Mouse (Mus musculus): Measurements from ENCODE around the gene Kng2. TPM values are rescaled to one million over a fixed set of nuclear protein-coding genes. Genes with fewer than 3 reads are reported as not detected.
"Not testable (repeated sequence)": the region's sequence is repeated elsewhere in the genome, so short reads cannot be mapped to it uniquely, and the experiment has no call there.

Gene Kng2
- polyA plus RNA-seq, 1 experiment from 2014 or later = 0.46 TPM

- Histone ChIP-seq H3K27me3 (replicated peaks) (no peaks in the 10 kb centered on the region), H3K4me1 (peaks cover 4% of the 10 kb centered on the region; the same call in 1 of the 2 replicates), H3K9me3 (replicated peaks) (no peaks in the 10 kb centered on the region), H3K4me3 (replicated peaks) (no peak overlapping the region), H3K4me2 (peak overlapping the region; percentile 33), H3K36me3 (no peaks in the 10 kb centered on the region), H3K9ac (replicated peaks) (no peak overlapping the region), H3K27ac (replicated peaks) (no peak overlapping the region)
- ATAC-seq (ENCODE audit: low FRiP score) = no peak
- 36% methylated on average over 13 of the region's 13 CpGs for WGBS
Measured at GRCm38 (mm10) chr16:22955397-22956084, 73.7 kb downstream of the Kng2 start.

DNA sequence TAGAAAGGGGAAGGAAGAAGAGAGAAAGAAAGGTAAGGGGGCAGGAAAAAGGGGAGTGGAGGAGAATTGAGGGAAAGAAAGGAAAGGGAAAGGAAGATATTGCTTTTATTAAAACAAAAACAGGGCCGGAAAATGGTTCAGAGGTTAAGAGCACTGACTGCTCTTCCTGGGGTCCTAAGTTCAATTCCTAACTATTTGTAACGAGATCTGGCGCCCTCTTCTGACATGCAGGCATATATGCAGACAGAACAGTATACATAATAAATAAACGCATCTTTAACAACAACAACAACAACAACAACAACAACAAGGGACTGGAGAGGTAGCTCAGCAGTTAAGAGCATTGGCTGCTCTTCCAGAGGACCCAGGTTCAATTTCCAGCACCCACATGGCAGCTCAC is 76.2 kb downstream of the Kng2 start:
- H3K27ac ChIP-seq (replicated peaks) = no peak overlapping the region
- WGBS = 47% methylated on average over 4 of the region's 4 CpGs
- H3K36me3 ChIP-seq = no peaks in the 10 kb centered on the region
- no peak for ATAC-seq (ENCODE audit: low FRiP score)
- H3K4me2 ChIP-seq = no peak overlapping the region
- no peak overlapping the region for H3K4me3 ChIP-seq (replicated peaks)
- H3K9me3 ChIP-seq (replicated peaks) = no peaks in the 10 kb centered on the region
- H3K27me3 ChIP-seq (replicated peaks) = no peaks in the 10 kb centered on the region
- H3K4me1 ChIP-seq = peaks cover 4% of the 10 kb centered on the region; the same call in 1 of the 2 replicates
- H3K9ac ChIP-seq (replicated peaks) = no peak overlapping the region

- Histone ChIP-seq H3K4me2 (no peak within 1 kb of the TSS), H3K4me3 (replicated peaks) (no peak within 1 kb of the TSS), H3K9me3 (replicated peaks) (no peaks in the 10 kb centered on the region), H3K27me3 (replicated peaks) (no peaks in the 10 kb centered on the region), H3K27ac (replicated peaks) (no peak within 1 kb of the TSS), H3K36me3 (no peaks in the 10 kb centered on the region), H3K9ac (replicated peaks) (no peak within 1 kb of the TSS), H3K4me1 (peaks cover 4% of the 10 kb centered on the region; the same call in 1 of the 2 replicates)
- ATAC-seq (ENCODE audit: low FRiP score) = no peak
- WGBS = 94% methylated on average over 6 of the region's 6 CpGs
Measured at GRCm38 (mm10) chr16:22950840-22951395, 78.4 kb downstream of the Kng2 start, which contains the start of gene Hrg. Hrg (plus strand) TSS chr16:22951072.

GRCm38 (mm10) chr16:22947371-22947770 is 81.9 kb downstream of the Kng2 start:
- Histone ChIP-seq H3K4me2 (no peak overlapping the region), H3K9ac (replicated peaks) (no peak overlapping the region), H3K27me3 (replicated peaks) (no peaks in the 10 kb centered on the region), H3K36me3 (no peaks in the 10 kb centered on the region), H3K4me1 (no peaks in the 10 kb centered on the region), H3K4me3 (replicated peaks) (no peak overlapping the region), H3K27ac (replicated peaks) (no peak overlapping the region), H3K9me3 (replicated peaks) (no peaks in the 10 kb centered on the region)
- no peak for ATAC-seq (ENCODE audit: low FRiP score)
- 82% methylated on average over 2 of the region's 2 CpGs for WGBS

DNA sequence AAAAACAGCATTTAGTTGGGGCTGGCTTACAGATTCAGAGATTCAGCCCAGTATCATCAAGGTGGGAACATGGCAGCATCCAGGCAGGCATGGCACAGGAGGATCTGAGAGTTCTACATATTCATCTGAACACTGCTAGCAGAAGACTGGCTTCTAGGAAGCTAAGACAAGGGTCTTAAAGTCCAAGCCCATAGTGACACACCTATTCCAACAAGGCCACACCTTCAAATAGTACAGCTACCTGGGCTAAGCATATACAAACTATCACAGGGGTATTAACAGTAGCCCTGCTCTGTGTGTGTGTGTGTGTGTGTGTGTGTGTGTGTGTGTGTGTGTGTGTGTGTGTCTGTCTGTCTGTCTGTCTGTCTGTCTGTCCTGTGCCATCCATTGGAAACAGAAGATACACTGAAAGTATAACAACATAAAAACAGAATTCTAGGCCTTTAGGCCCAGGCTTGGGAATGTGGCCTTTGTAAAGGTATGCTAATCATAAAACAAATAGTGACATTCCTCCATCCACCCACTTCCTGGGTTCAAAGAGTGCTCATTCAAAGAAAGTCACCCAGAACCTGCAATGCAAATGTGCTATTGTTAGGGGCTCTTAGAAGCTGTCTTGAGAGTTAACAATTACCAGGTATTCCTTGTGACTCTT is 87.3 kb downstream of the Kng2 start:
- H3K9me3 ChIP-seq (replicated peaks); H3K4me2 ChIP-seq; H3K27ac ChIP-seq (replicated peaks); H3K27me3 ChIP-seq (replicated peaks); ATAC-seq (ENCODE audit: low FRiP score); H3K36me3 ChIP-seq; H3K9ac ChIP-seq (replicated peaks); H3K4me3 ChIP-seq (replicated peaks); H3K4me1 ChIP-seq: not testable (repeated sequence)

DNA sequence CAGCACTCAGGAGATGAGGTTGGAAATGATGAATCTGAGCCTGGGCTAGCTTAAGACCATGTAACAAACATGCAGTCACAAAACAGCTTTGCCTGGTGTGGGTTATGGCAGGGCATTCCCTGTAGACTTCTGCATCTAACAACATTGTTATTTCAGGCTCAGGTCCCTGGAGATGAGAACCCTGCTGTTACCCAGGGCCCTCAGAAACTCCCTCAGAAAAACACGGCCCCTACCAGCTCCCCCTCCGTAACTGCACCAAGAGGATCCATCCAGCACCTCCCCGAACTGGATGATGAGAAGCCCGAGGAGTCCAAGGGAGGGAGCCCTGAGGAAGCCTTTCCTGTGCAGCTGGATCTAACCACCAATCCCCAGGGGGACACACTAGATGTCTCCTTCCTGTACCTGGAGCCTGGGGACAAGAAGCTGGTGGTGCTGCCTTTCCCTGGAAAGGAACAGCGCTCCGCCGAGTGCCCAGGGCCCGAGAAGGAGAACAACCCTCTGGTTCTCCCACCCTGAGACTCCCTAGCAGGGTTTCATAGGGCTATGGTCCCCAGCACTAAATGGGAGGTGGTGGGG is 90.1 kb downstream of the Kng2 start:
- Histone ChIP-seq H3K4me2 (no peak overlapping the region), H3K4me1 (no peaks in the 10 kb centered on the region), H3K36me3 (no peaks in the 10 kb centered on the region), H3K27ac (replicated peaks) (no peak overlapping the region), H3K9ac (replicated peaks) (no peak overlapping the region), H3K9me3 (replicated peaks) (no peaks in the 10 kb centered on the region), H3K4me3 (replicated peaks) (no peak overlapping the region), H3K27me3 (replicated peaks) (no peaks in the 10 kb centered on the region)
- WGBS = 82% methylated on average over 8 of the region's 8 CpGs
- ATAC-seq (ENCODE audit: low FRiP score) = no peak

- no peak overlapping the region for H3K9ac ChIP-seq (replicated peaks)
- no peaks in the 10 kb centered on the region for H3K4me1 ChIP-seq
- no peaks in the 10 kb centered on the region for H3K36me3 ChIP-seq
- no peaks in the 10 kb centered on the region for H3K9me3 ChIP-seq (replicated peaks)
- no peak overlapping the region for H3K4me2 ChIP-seq
- ATAC-seq (ENCODE audit: low FRiP score) = no peak
- no peak overlapping the region for H3K27ac ChIP-seq (replicated peaks)
- WGBS = 81% methylated on average over 2 of the region's 2 CpGs
- no peak overlapping the region for H3K4me3 ChIP-seq (replicated peaks)
- H3K27me3 ChIP-seq (replicated peaks) = no peaks in the 10 kb centered on the region
Measured at GRCm38 (mm10) chr16:22938541-22938940, 90.7 kb downstream of the Kng2 start.

DNA sequence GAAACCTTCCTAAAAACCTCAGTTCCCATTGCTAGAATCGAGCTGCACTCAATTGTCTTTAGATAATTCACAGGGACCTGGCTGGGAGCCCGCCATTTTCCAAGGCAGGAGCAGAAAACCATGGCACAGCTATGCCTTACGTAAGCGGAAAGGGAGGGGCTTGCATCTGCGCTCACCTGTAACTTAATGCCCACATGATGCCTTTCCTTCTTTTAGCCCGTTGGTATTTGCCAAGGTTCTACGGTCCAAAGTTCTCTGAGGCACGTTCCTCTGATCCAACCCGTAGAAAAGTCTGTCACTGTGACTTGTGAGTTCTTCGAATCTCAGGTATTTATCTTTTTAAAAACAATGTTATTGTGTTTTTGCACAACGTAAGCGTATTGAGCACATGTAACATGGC is 91.7 kb downstream of the Kng2 start:
- Histone ChIP-seq H3K4me2 (no peak overlapping the region), H3K9ac (replicated peaks) (no peak overlapping the region), H3K27me3 (replicated peaks) (no peaks in the 10 kb centered on the region), H3K9me3 (replicated peaks) (no peaks in the 10 kb centered on the region), H3K4me1 (no peaks in the 10 kb centered on the region), H3K36me3 (no peaks in the 10 kb centered on the region), H3K4me3 (replicated peaks) (no peak overlapping the region), H3K27ac (replicated peaks) (no peak overlapping the region)
- ATAC-seq (ENCODE audit: low FRiP score) = no peak
- 90% methylated on average over 12 of the region's 12 CpGs for WGBS

Other genes starting within 250 kb of the Kng2 start
- not detected in 2 replicates for gene Crygs, start 217.9 kb downstream of the Kng2 start, polyA plus RNA-seq (2015; fragmentation: Nextera tagmentation; extraction: Ambion mirVana)
- gene Tbccd1, start 171.8 kb downstream of the Kng2 start, polyA plus RNA-seq (2015; fragmentation: Nextera tagmentation; extraction: Ambion mirVana) = 19.5 and 23.2 TPM in 2 replicates
- gene Dnajb11, start 171.6 kb downstream of the Kng2 start, polyA plus RNA-seq (2015; fragmentation: Nextera tagmentation; extraction: Ambion mirVana) = 106 and 110 TPM in 2 replicates
- gene Ahsg, start 138.2 kb downstream of the Kng2 start, polyA plus RNA-seq (2015; fragmentation: Nextera tagmentation; extraction: Ambion mirVana) = 0.87 and 2.5 TPM in 2 replicates
- gene Fetub, start 111.1 kb downstream of the Kng2 start, polyA plus RNA-seq (2015; fragmentation: Nextera tagmentation; extraction: Ambion mirVana) = not detected in 2 replicates
- gene Hrg, start 78.4 kb downstream of the Kng2 start, polyA plus RNA-seq (2015; fragmentation: Nextera tagmentation; extraction: Ambion mirVana) = 0.10 and 0.14 TPM in 2 replicates
- gene Kng1, start 28.4 kb upstream of the Kng2 start, polyA plus RNA-seq (2015; fragmentation: Nextera tagmentation; extraction: Ambion mirVana) = 0.47 and 0.49 TPM in 2 replicates
- gene Eif4a2, start 78.0 kb upstream of the Kng2 start, polyA plus RNA-seq (2015; fragmentation: Nextera tagmentation; extraction: Ambion mirVana) = 347 and 374 TPM in 2 replicates
- 35.3 and 56.6 TPM in 2 replicates for gene Rfc4, start 98.3 kb upstream of the Kng2 start, polyA plus RNA-seq (2015; fragmentation: Nextera tagmentation; extraction: Ambion mirVana)
- gene Adipoq, start 117.1 kb upstream of the Kng2 start, polyA plus RNA-seq (2015; fragmentation: Nextera tagmentation; extraction: Ambion mirVana) = 0.24 and 0.42 TPM in 2 replicates
- gene St6gal1, start 195.3 kb upstream of the Kng2 start, polyA plus RNA-seq (2015; fragmentation: Nextera tagmentation; extraction: Ambion mirVana) = 19.3 and 21.1 TPM in 2 replicates